Mouse (Mus musculus) retina, postnatal 7 days (tissue): Measurements from ENCODE around the gene Coq3.

Experiments
- DNase-seq: peaks from one replicate; pipeline ENCODE4 v3.0.0-alpha.2; 2012; ENCODE audit warnings: low read depth, low spot score

The Coq3 gene

GRCm38 (mm10) chr4:21879565-21880220 lies at the start of gene Coq3:
TSS of gene Coq3 (plus strand) at chr4:21879673.
- DNase-seq = peak; percentile 62

GRCm38 (mm10) chr4:21832844-21833243 lies 46.6 kb upstream of the Coq3 start:
- no peak for DNase-seq

DNA sequence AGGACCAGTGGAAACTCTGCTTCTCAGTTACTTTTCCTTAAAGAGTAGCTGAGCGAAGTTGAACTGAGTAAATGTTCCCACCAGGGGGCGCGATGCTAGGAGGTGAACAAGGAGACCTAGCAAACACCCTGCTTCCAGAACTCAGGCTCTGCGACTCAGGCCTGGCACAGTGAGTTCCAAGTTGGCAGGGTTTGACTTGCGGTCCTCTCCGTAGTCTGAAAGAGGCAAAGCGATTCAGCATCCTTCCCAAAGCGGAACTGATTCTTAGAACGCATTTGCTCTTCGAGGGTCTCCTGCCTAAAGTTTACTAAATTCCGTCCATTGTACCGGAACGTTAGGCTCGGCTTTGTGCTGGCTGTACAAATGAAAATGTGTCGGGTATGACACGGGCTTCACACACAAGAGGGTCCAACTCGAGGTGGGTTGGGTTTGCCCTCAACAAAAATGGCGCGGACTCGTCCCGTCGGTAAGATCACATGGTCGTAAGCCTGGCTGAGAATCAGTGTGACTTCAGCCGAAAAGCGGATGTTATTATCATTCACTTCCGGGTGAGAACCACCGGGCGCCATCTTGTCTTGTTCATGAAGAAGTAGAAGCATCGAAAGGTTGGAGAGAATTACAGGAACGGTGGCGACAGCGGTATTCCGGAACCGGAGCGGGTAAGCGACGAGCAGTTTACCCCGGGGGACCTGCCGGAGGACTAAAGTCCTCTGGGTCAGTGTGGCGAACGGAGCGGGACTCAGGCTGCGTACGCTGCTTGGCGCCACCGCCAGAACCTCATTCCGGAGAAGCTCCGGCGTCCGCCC lies 31.8 kb upstream of the Coq3 start, which contains the start of gene Pnisr:
Pnisr (plus strand) TSS at position 103 of the 806 bp plus-strand sequence.
- DNase-seq = peak; percentile 96

DNA sequence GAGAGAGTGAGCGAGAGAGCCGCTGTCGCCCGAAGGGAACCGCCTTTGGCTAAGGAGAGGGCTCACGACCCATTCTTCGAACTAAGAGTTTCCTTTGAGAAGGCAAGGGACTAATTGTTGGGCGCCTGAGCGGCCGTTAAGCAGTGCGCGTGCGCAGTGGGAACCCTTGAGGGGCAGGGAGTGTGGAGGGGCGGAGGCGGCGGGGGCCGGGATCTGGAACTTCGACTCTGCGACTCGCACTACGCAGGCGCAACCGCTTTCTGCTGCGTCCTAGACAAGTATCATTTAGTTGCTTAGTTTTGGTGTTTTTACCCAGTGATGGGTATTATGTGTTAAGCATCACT lies 31.2 kb upstream of the Coq3 start:
- peak; percentile 79 for DNase-seq

- DNase-seq = no peak
Measured at GRCm38 (mm10) chr4:21857481-21857880, 22.0 kb upstream of the Coq3 start.

DNA sequence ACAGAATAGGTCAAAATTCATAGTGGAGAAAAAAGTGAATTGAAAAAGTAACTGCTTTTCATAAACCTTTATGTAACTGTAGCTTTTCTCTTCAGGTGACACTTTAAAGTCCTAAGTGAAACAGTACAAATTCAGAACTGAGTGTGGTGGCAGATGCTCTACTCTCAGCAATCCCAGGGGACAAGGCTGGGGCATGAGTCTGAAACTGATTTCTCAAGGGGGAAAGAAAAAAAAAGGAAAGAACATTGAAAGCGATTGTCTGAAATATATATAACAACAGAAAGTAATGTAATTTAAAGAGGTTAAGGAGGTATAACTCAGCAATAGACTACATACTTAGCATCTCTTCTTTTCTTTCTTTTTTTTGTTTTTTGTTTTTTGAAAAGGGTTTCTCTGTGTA lies 14.2 kb upstream of the Coq3 start:
- DNase-seq = no peak

DNA sequence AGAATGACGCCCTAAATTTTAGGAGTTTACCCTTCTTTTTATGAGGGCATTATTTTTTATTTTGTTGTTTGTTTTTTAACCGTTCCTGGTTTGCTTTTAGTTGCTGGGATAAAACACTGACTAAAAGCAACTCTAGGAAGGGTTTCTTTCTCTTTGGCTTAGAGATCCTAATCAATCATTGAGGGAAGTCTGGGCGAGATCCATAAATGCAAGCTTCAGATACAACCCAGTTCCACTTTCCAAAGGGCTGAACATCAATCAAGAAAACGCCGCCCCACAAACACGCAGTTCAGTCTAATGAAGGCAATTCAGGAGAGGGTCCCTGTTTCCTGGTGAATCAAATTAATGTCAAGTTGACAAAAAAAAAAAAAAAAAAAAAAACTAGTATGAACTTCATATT lies 697 bp upstream of the Coq3 start:
- no peak for DNase-seq

- DNase-seq = no peak
Measured at GRCm38 (mm10) chr4:21882806-21883205, 3.3 kb downstream of the Coq3 start.

GRCm38 (mm10) chr4:21885831-21886230 lies 6.4 kb downstream of the Coq3 start:
- no peak for DNase-seq

GRCm38 (mm10) chr4:21930971-21931771 lies 51.7 kb downstream of the Coq3 start, which contains the start of gene Faxc:
TSS of gene Faxc (plus strand) at chr4:21931329.
- peak; percentile 36 for DNase-seq

- peak; percentile 9 for DNase-seq
Measured at GRCm38 (mm10) chr4:21931772-21932630, 52.5 kb downstream of the Coq3 start.

GRCm38 (mm10) chr4:21935378-21935777 lies 55.9 kb downstream of the Coq3 start:
- no peak for DNase-seq

GRCm38 (mm10) chr4:21936424-21936823 lies 57.0 kb downstream of the Coq3 start:
- no peak for DNase-seq

GRCm38 (mm10) chr4:21937890-21938289 lies 58.4 kb downstream of the Coq3 start:
- DNase-seq = no peak

- no peak for DNase-seq
Measured at GRCm38 (mm10) chr4:21944672-21945071, 65.2 kb downstream of the Coq3 start.

DNA sequence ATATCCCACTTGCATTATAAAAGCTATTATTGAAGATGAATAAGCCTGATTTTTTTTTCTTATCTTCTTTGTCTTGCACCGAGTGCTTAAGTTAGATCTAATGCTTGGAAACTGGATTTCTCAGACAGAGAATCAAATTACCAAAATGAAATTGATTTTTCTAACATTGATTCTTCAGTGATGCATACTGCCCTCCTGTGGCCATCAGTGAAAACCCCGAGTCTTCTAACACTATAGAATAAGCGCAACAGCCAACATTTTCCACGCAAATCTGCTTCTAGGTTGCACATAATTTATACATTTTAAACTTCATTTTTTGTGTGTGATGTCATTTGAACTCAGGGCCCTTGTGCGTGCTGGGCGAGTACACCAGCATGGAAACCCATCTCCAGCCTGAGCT lies 72.0 kb downstream of the Coq3 start:
- DNase-seq = peak; percentile 32

DNA sequence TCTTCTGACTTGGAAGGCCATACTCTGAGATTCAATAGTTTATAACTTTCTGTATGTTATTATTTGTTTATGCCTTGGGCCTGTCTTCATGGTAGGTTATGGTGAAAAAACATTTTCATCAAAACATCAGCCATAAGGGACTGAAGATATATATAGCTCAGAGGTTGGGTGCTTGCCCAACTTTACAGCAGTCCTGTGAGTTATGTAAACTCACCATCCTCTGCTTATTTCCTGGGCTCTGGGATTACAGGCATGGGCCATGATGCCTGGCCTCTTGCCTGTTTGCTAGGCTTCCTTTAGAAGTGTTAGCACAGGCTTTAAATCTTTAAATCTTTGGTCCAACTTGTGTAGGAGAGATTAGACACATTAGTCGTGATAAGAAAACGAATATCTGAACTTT lies 72.8 kb downstream of the Coq3 start:
- DNase-seq = no peak

DNA sequence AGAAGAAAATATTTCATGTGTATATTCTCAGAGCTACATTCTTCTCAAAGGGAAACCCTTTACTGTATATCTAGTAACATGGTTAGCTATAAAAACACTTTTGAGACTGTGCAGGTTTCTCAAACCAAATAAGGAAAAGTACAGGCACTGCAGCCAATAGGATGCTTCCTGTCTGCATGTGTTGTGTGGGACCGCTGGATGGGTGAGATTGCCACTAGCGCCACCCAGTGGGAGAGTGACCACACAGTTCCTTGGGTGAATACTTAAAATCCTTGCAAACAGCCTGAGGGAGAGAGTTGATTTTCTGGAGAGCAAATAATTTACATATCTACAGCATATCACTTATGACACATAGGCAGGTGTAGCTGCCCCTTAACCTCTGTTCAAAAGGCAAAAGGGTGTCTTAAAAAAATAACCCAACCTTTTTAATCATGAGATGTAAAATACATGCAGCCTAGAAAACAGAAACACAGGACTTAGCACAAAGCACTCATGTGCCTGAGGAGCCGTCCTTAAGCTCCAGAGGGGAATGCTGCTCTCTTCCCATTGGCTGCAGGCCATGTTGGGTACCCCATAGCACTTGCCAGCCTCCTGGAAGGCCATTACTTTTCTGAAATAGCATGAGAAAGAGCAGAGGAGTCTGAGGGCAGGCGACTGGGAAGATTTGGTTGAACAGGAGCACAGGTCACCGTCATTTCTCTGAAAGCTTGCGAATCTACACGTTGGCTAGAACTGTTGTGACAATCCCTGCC lies 78.3 kb downstream of the Coq3 start:
- no peak for DNase-seq
